Mouse (Mus musculus) stomach, postnatal 0 days (tissue): ENCODE results near the gene Gas2l2. TPM values are rescaled to one million over a fixed set of nuclear protein-coding genes. Genes with fewer than 3 reads are reported as not detected.

ENCODE experiments used
- ATAC-seq: fragments of 200-750 bp; cut with Nextera tagmentation; 2 replicates; pipeline ENCODE4 v1.8.0; 2017; ENCODE audit not compliant: low FRiP score, low TSS enrichment
- DNase-seq: peaks from one replicate; pipeline ENCODE4 v3.0.0-alpha.2; 2016; ENCODE audit warnings: low spot score
- H3K27ac ChIP-seq: fragments of 300-500 bp; sonication (generic); replicated peaks from 2 replicates; pipeline ENCODE4 v1.5.1; 2014; ENCODE audit warnings: mild to moderate bottlenecking, control low read depth
- H3K27me3 ChIP-seq: fragments of 300-500 bp; sonication (generic); 2 replicates; pipeline ENCODE4 v1.6.1; 2014; ENCODE audit warnings: low read length; ENCODE audit not compliant: control insufficient read depth, insufficient read depth
- H3K36me3 ChIP-seq: fragments of 300-500 bp; sonication (generic); 2 replicates; pipeline ENCODE4 v1.6.1; 2014; ENCODE audit warnings: low read length, mixed read lengths; ENCODE audit not compliant: control insufficient read depth, insufficient read depth
- H3K4me1 ChIP-seq: fragments of 300-500 bp; sonication (generic); replicated peaks from 2 replicates; pipeline ENCODE4 v1.6.1; 2014; ENCODE audit warnings: antibody characterized with exemption; ENCODE audit not compliant: control insufficient read depth, insufficient read depth
- H3K4me2 ChIP-seq: fragments of 300-500 bp; sonication (generic); replicated peaks from 2 replicates; pipeline ENCODE4 v1.6.1; 2014; ENCODE audit warnings: low read depth, mild to moderate bottlenecking, control low read depth, moderate library complexity
- H3K4me3 ChIP-seq: fragments of 300-500 bp; sonication (generic); 2 replicates; pipeline ENCODE4 v1.5.1; 2014; ENCODE audit warnings: low read depth, low read length, control low read depth
- H3K9ac ChIP-seq: fragments of 300-500 bp; sonication (generic); 2 replicates; pipeline ENCODE4 v1.6.1; 2014; ENCODE audit warnings: mild to moderate bottlenecking, low read length, control low read depth, mixed read lengths
- H3K9me3 ChIP-seq: fragments of 300-500 bp; sonication (generic); 2 replicates; pipeline ENCODE4 v1.6.1; 2016; ENCODE audit warnings: low read length; ENCODE audit not compliant: control insufficient read depth
- CTCF ChIP-seq: IDR thresholded peaks from 2 replicates; pipeline ENCODE4 v1.5.1; 2016; ENCODE audit warnings: antibody characterized with exemption, low read depth, mild to moderate bottlenecking, moderate library complexity
- EP300 ChIP-seq: optimal IDR thresholded peaks from 2 replicates; pipeline ENCODE3; 2016; ENCODE audit warnings: antibody characterized with exemption
- WGBS: fragments of 180-500 bp; shearing (Covaris S2); extraction: QIAGEN DNeasy Blood & Tissue Kit; methylation state at CpG from one replicate; pipeline ENCODE4 v1.1.7; 2014; 5-methylcytosine and 5-hydroxymethylcytosine counted together
- polyA plus RNA-seq: library from polyadenylated mRNA; unstranded; fragments of >200 nt; fragmentation: Nextera tagmentation; extraction: Ambion mirVana; gene quantifications from 2 replicates; pipeline ENCODE4 v1.2.1, GENCODE M21; 2015

The Gas2l2 gene
- polyA plus RNA-seq, 1 experiment from 2014 or later: 0.11 TPM

- H3K27ac ChIP-seq: no peak overlapping the region
- DNase-seq (no peak), ATAC-seq (no peak)
- H3K27me3 ChIP-seq: no peaks in the 10 kb centered on the region
- no peak overlapping the region for H3K4me2 ChIP-seq
- H3K4me3 ChIP-seq: no peak overlapping the region
- H3K9me3 ChIP-seq: no peaks in the 10 kb centered on the region
- no peaks in the 10 kb centered on the region for H3K4me1 ChIP-seq
- H3K9ac ChIP-seq: no peak overlapping the region
- TF ChIP-seq CTCF (no peak), EP300 (no peak)
- 88% methylated on average over 7 of the region's 7 CpGs for WGBS
- no peaks in the 10 kb centered on the region for H3K36me3 ChIP-seq
These were observed 11.5 kb downstream of the Gas2l2 start for GRCm38 (mm10) chr11:83417708-83418107.

- no peaks in the 10 kb centered on the region for H3K36me3 ChIP-seq
- no peaks in the 10 kb centered on the region for H3K27me3 ChIP-seq
- no peak overlapping the region for H3K4me3 ChIP-seq
- DNase-seq: peak; percentile 72
- TF ChIP-seq CTCF (no peak), EP300 (no peak)
- ATAC-seq: no peak
- 4% methylated on average over 5 of the region's 5 CpGs for WGBS
- no peaks in the 10 kb centered on the region for H3K9me3 ChIP-seq
- H3K4me2 ChIP-seq: no peak overlapping the region
- H3K9ac ChIP-seq: no peak overlapping the region
- H3K27ac ChIP-seq: no peak overlapping the region
- no peaks in the 10 kb centered on the region for H3K4me1 ChIP-seq
These were observed 12.2 kb downstream of the Gas2l2 start for GRCm38 (mm10) chr11:83417080-83417479.

DNA sequence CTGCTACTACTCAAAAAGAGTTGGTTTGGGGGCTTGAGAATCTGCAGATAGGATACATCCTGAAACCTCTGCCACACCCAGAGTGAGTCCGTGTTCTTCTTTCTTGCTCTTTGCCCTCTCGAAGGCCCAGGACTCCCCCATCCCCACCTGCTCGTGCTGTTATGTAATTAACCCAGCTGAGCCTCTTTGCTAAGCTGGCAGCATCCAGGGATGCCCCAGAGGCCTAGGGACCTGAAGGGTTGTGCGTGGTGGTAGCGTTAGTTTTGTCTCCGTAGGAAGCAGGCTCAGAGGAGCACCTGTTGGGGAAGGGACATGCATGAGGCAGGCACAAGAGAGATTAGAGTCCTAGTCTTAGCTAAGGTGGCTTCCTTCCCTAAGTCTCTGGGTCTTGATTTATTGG is 18.7 kb downstream of the Gas2l2 start:
- no peak overlapping the region for H3K4me3 ChIP-seq
- H3K9me3 ChIP-seq: no peaks in the 10 kb centered on the region
- TF ChIP-seq CTCF: no peak
- TF ChIP-seq EP300: no peak
- no peak for DNase-seq
- no peaks in the 10 kb centered on the region for H3K36me3 ChIP-seq
- no peaks in the 10 kb centered on the region for H3K4me1 ChIP-seq
- no peak overlapping the region; the same call in 1 of the 2 replicates for H3K4me2 ChIP-seq
- no peak overlapping the region for H3K9ac ChIP-seq
- 66% methylated on average over 6 of the region's 6 CpGs for WGBS
- no peak overlapping the region for H3K27ac ChIP-seq
- H3K27me3 ChIP-seq: no peaks in the 10 kb centered on the region
- no peak for ATAC-seq

DNA sequence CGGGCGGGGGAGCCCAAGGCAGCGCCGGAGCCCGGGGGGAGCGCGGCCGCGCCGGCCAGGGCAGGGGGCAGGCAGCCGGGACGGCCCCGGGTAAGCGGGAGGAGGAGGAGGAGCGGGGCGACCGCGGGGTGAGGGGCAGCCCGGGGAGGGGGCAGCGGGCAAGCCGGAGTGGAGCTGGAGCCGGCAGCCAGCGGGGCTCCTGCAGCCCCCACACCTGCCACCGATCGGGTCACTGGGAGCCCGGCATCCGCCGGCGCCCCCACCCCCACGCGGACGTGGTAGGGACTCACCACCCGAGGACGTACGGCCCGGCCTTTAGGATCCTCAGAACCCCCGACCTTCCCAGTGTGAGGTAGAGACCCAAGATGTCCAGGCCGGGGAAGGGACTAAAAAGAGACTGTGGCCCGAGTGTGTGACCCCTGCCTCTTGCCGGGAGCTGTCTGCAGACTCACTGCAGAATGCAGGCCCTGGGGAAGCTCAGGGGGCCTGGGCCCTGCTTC is 19.4 kb downstream of the Gas2l2 start:
- Histone ChIP-seq H3K27me3 (no peaks in the 10 kb centered on the region), H3K9ac (peak overlapping the region; percentile 56), H3K27ac (no peak overlapping the region), H3K9me3 (no peaks in the 10 kb centered on the region), H3K4me2 (peak overlapping the region; percentile 86), H3K4me3 (peak overlapping the region; percentile 54), H3K36me3 (no peaks in the 10 kb centered on the region), H3K4me1 (no peaks in the 10 kb centered on the region)
- DNase-seq: no peak
- 3% methylated on average over 17 of the region's 40 CpGs for whole genome bisulfite sequencing
- no peak for TF ChIP-seq EP300
- TF ChIP-seq CTCF: no peak
- ATAC-seq: peak; percentile 30; the same call in 1 of the 2 replicates

GRCm38 (mm10) chr11:83409087-83409754 is 20.0 kb downstream of the Gas2l2 start, which contains the start of gene Rasl10b:
TSS of gene Rasl10b (plus strand) at chr11:83409137.
- Histone ChIP-seq H3K4me2 (peak within 1 kb of the TSS; percentile 86), H3K27ac (no peak within 1 kb of the TSS), H3K4me3 (peak within 1 kb of the TSS; percentile 54), H3K9ac (peak within 1 kb of the TSS; percentile 56), H3K4me1 (no peaks in the 10 kb centered on the region), H3K36me3 (no peaks in the 10 kb centered on the region), H3K9me3 (no peaks in the 10 kb centered on the region), H3K27me3 (no peaks in the 10 kb centered on the region)
- DNase-seq (peak; percentile 24), ATAC-seq (peak; percentile 56)
- no peak for TF ChIP-seq CTCF
- no peak for TF ChIP-seq EP300
- under 1% methylated on average over 16 of the region's 44 CpGs for WGBS

GRCm38 (mm10) chr11:83408242-83408641 is 21.0 kb downstream of the Gas2l2 start:
- Histone ChIP-seq H3K9me3 (no peaks in the 10 kb centered on the region), H3K4me1 (no peaks in the 10 kb centered on the region), H3K36me3 (peaks cover 9% of the 10 kb centered on the region; the same call in 1 of the 2 replicates), H3K27ac (no peak overlapping the region), H3K4me2 (no peak overlapping the region), H3K9ac (no peak overlapping the region), H3K27me3 (no peaks in the 10 kb centered on the region), H3K4me3 (no peak overlapping the region)
- DNase-seq (no peak), ATAC-seq (no peak)
- TF ChIP-seq CTCF: no peak
- TF ChIP-seq EP300: no peak
- 35% methylated on average over 8 of the region's 8 CpGs for WGBS
